Mouse (Mus musculus): ENCODE measurements at regions not wholly inside any gene's neighbourhood (a gene's known extent, or its start where the extent isn't known, plus 50 kb on each side); places are given as distances from the start of the nearest gene placed in this dataset.

DNA sequence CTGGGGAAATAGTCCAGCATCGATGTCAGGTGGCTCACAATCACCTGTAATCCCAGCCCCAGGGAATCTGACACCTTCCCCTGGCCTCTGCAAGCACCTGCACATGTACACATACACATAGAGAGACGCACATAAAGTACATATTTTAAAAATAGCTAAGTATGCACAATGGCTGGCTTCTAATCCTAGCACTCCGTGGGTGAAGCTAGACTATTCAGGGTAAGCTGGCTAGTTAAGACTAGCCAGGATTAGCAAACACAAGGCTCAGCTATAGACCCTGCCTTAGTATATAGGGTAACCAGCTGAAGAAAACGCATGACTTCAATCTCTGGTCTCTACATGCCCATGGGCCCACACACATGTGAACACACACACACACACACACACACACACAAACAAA, 274.6 kb downstream of the Pdcd6ip start:
- DNase-seq (ENCODE audit: low spot score), result no peak
- H3K4me1 ChIP-seq, result no peaks in the 10 kb centered on the region
- H3K36me3 ChIP-seq, result no peaks in the 10 kb centered on the region
- no peak overlapping the region for H3K27ac ChIP-seq
- 91% methylated on average over 4 of the region's 4 CpGs for WGBS
- no peak overlapping the region for H3K4me3 ChIP-seq
- H3K27me3 ChIP-seq (ENCODE audit: low read depth, poor library complexity, severe bottlenecking), result no peaks in the 10 kb centered on the region
- H3K9me3 ChIP-seq (replicated peaks), result no peaks in the 10 kb centered on the region

DNA sequence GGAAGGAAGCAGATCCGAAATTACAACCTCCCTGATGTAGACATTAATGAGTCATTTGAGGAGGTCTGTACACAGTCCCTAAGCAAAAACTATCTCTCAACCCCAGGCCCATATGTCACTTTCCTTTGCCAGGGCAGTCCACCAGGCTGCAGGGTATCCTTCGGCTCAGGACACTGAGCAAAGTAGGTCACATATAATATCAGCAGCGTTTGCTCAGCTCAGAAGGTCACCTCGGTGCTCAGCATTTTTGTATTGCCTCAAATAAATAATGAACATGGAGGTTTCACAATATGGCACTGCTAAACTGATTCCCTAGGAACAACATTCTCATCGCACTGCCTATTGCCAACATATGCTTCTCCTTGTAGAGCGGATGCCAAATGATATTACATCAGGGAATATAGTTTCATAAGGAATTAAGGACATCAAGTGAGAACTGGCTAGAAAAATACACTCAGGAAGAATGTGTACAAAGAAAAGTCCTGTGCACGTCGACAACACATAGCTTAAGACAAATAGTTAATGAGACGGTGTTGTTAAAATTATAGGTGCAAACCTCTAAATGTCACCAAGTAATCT, 275.4 kb downstream of the Pdcd6ip start:
- no peak for DNase-seq (ENCODE audit: low spot score)
- Histone ChIP-seq H3K27ac (no peak overlapping the region), H3K4me1 (no peaks in the 10 kb centered on the region), H3K36me3 (no peaks in the 10 kb centered on the region), H3K9me3 (replicated peaks) (no peaks in the 10 kb centered on the region), H3K27me3 (ENCODE audit: low read depth, poor library complexity, severe bottlenecking) (no peaks in the 10 kb centered on the region), H3K4me3 (no peak overlapping the region)
- WGBS, result 91% methylated on average over 9 of the region's 9 CpGs

DNA sequence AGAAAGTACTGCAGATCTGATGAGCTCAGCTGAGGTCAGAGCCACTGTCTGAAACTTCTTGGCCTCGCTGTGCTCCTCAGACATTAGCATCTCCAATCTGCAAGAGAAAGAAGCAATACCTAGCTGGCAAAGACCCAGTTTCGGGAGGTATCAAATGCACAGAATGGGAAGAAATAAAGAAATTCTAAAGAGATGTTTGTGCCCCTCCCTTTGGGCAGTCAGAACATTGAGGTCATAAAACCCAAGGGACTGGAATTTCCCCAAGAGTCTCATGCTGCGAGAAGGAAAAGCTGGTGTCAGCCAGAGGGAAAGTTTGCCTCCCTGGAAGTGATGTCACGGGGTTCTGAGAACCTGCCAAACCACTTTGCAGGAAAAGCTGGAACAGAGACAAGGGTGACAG, 277.6 kb downstream of the Pdcd6ip start:
- H3K27me3 ChIP-seq (ENCODE audit: low read depth, poor library complexity, severe bottlenecking), result no peaks in the 10 kb centered on the region
- no peaks in the 10 kb centered on the region for H3K36me3 ChIP-seq
- DNase-seq (ENCODE audit: low spot score), result no peak
- no peaks in the 10 kb centered on the region for H3K4me1 ChIP-seq
- no peak overlapping the region for H3K4me3 ChIP-seq
- no peak overlapping the region for H3K27ac ChIP-seq
- 83% methylated on average over 4 of the region's 4 CpGs for WGBS
- no peaks in the 10 kb centered on the region for H3K9me3 ChIP-seq (replicated peaks)

DNA sequence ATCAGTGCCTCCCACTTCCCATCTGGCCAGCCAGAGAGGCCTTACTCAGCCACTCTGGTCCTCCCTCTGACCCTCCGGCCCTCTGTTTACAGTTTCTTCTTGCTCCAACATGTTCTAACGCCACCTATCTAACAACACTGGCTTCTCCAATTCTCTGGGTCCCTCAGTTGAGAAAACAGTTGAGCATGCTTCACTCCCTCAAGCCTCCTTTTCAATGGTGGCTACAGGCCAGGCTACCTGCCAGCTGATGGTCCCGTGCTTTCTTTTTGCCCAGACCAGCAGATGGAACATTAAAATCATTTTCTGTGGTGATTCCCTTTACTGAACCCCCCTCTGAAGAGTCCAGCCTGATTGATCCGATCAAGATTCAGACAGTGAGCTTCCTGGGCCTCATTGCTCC, 280.8 kb downstream of the Pdcd6ip start:
- no peaks in the 10 kb centered on the region for H3K36me3 ChIP-seq
- H3K9me3 ChIP-seq (replicated peaks), result no peaks in the 10 kb centered on the region
- no peaks in the 10 kb centered on the region for H3K4me1 ChIP-seq
- H3K27ac ChIP-seq, result no peak overlapping the region
- no peak overlapping the region for H3K4me3 ChIP-seq
- no peaks in the 10 kb centered on the region for H3K27me3 ChIP-seq (ENCODE audit: low read depth, poor library complexity, severe bottlenecking)
- DNase-seq (ENCODE audit: low spot score), result no peak
- 78% methylated on average over 4 of the region's 4 CpGs for WGBS

DNA sequence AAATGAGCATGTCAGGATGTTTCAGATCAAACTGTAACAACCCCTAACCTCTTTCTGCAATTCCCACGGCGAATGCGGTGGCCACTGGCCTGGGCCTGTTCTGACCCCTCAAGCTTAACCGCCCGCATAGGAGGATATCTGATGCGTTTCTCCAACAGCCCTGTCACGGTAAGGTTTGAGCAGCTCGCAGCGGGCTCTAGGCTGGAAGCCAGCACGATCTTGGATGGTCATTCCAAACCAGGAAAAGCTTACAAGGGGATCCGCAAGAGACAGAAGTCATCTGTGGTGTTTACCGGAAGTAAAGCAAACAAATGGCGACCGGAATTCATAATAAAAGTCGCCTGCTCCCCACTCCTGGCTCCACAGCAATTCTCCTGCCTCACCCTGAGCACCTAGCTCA, 281.7 kb downstream of the Pdcd6ip start:
- Histone ChIP-seq H3K27me3 (ENCODE audit: low read depth, poor library complexity, severe bottlenecking) (no peaks in the 10 kb centered on the region), H3K36me3 (no peaks in the 10 kb centered on the region), H3K4me3 (no peak overlapping the region), H3K9me3 (replicated peaks) (no peaks in the 10 kb centered on the region), H3K27ac (no peak overlapping the region), H3K4me1 (no peaks in the 10 kb centered on the region)
- DNase-seq (ENCODE audit: low spot score), result no peak
- 94% methylated on average over 15 of the region's 15 CpGs for WGBS

DNA sequence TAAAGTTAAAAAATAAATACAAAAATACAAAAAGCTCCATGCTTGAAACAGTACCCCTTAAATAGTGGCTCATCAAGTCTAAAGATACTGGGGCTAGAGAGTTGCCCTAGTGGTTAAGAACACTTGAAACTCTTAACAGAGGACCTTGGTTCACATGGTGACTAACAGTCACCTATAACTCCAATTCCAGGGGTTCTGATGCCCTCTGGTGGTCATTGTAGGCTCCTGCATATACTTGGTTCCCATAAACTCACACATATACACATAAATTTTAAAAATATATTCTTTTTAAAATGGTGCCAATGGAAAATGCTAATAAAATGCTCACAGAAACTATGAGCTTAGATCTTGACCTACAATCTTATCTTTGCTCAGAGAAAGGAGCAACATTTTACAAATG, 286.4 kb downstream of the Pdcd6ip start:
- Histone ChIP-seq H3K4me1 (no peaks in the 10 kb centered on the region), H3K27me3 (ENCODE audit: low read depth, poor library complexity, severe bottlenecking) (no peaks in the 10 kb centered on the region), H3K9me3 (replicated peaks) (no peaks in the 10 kb centered on the region), H3K27ac (no peak overlapping the region), H3K36me3 (no peaks in the 10 kb centered on the region), H3K4me3 (no peak overlapping the region)
- no peak for DNase-seq (ENCODE audit: low spot score)

DNA sequence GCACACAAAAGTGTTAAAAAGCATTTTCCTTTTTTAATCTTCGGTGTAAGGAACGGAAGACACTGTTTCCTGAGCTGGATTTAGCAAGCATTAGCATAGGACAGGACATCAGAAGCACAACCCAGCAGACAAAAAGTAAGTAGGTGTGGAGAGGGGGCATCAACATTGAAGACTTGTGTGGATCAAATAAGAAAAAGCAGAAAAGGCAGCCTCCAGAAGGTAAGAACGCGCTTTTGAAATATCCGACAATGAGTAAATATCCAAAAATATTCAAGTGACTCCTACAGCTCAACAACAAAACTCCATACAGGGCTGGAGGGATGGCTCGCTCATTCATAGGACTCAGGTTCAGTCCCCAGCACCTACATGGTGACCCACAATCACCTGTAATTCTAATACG, 286.9 kb downstream of the Pdcd6ip start:
- no peak for DNase-seq (ENCODE audit: low spot score)
- no peaks in the 10 kb centered on the region for H3K36me3 ChIP-seq
- no peak overlapping the region for H3K4me3 ChIP-seq
- no peaks in the 10 kb centered on the region for H3K9me3 ChIP-seq (replicated peaks)
- WGBS, result 98% methylated on average over 7 of the region's 7 CpGs
- H3K27ac ChIP-seq, result no peak overlapping the region
- no peaks in the 10 kb centered on the region for H3K4me1 ChIP-seq
- no peaks in the 10 kb centered on the region for H3K27me3 ChIP-seq (ENCODE audit: low read depth, poor library complexity, severe bottlenecking)

DNA sequence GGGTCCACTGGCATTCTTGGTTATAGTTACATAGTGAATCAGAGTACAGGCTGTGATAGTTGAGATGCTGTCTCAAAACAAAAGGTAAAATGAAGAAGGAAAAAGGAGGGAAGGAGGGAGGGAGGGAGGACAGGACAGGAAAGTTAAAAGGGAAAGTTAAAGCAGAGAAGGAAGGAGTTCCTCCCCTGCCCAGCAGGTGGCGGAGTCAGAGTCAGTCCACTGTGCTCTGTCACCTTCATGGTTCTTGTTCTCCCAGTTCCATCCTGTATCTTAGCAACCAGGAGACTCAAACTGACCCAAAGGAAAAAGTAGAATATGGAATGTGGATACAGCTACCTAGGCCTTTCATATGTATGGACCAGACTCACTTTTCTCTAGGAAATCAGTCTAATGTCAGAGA, 288.3 kb downstream of the Pdcd6ip start:
- no peak overlapping the region for H3K27ac ChIP-seq
- no peaks in the 10 kb centered on the region for H3K36me3 ChIP-seq
- WGBS, result 92% methylated on average over 1 of the region's 1 CpGs
- H3K9me3 ChIP-seq (replicated peaks), result no peaks in the 10 kb centered on the region
- H3K4me1 ChIP-seq, result 0 out of 2 replicates have a peak, but pooled peaks cover 3% of the 10 kb centered on the region
- DNase-seq (ENCODE audit: low spot score), result no peak
- no peak overlapping the region for H3K4me3 ChIP-seq
- H3K27me3 ChIP-seq (ENCODE audit: low read depth, poor library complexity, severe bottlenecking), result no peaks in the 10 kb centered on the region

DNA sequence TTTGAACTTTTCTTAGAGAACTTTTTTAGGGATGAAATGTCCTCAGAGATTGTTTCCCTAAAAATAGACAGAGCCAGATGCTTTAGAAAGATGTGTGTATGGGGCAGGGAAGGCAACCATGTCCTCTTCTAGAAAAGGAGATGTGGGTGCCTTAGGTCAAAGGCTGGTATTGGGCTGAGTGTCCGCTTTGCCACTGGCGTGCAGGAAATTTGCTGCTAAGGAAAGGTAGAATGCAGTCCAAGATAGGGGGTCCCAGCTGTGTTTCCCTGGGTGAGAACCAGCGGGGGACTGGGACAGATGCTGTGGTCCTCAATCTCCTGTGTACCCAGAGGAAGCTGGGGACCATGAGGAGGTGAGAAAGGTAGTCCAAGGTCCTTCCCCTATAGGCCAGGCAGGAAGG, 291.0 kb downstream of the Pdcd6ip start:
- H3K4me3 ChIP-seq, result no peak overlapping the region
- 97% methylated on average over 3 of the region's 3 CpGs for WGBS

DNA sequence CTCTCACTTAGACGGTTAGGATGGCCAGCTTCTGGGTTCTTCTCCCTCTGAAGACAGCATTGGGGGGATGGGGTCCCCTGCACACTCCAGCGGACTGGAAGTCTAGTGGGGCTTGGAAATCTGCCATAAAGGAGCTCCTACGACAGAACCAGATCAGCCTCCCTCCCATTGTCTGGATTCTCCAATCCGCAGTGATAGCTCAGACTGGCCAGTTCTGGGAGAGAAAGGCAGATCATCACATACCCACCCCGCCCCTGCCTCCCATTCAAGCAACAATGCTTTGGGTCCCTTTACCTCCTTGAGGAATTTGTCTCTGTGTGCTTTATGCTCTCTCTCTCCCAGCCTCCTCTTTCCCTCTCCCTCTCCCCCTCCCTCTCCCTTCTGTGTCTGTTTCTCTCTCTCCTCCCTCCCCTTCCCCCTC, 292.5 kb downstream of the Pdcd6ip start:
- Histone ChIP-seq H3K36me3 (no peaks in the 10 kb centered on the region), H3K4me3 (no peak overlapping the region), H3K9me3 (replicated peaks) (no peaks in the 10 kb centered on the region), H3K4me1 (0 out of 2 replicates have a peak, but pooled peaks cover 3% of the 10 kb centered on the region), H3K27me3 (ENCODE audit: low read depth, poor library complexity, severe bottlenecking) (no peaks in the 10 kb centered on the region), H3K27ac (no peak overlapping the region)
- 77% methylated on average over 5 of the region's 5 CpGs for WGBS
- no peak for DNase-seq (ENCODE audit: low spot score)

More for the DNA sequence above, 291.0 kb downstream of the Pdcd6ip start:
- no peak for DNase-seq (ENCODE audit: low spot score)
- H3K27ac ChIP-seq, result no peak overlapping the region
- no peaks in the 10 kb centered on the region for H3K36me3 ChIP-seq
- no peaks in the 10 kb centered on the region for H3K9me3 ChIP-seq (replicated peaks)
- H3K27me3 ChIP-seq (ENCODE audit: low read depth, poor library complexity, severe bottlenecking), result no peaks in the 10 kb centered on the region
- H3K4me1 ChIP-seq, result 0 out of 2 replicates have a peak, but pooled peaks cover 3% of the 10 kb centered on the region

DNA sequence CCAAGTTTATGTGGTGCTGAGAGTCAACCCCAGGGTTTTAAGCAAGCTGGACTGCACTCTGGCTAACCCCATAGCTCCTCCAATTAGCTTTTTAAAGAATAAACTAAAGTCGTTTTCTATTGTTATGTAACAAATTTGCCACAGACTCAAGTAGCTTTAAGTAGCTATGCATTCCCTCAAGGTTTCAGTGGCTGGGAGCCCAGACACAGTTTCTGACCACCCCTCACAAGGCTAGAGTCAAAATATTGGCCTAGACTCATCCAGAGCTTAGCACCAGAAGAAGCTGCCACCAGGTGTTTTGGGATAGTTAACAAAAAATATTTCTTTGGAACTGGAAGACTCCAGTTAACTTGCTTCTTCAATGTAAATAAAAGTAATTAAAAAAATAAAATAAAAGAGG, 293.4 kb downstream of the Pdcd6ip start:
- WGBS, result 69% methylated on average over 1 of the region's 1 CpGs
- 0 out of 2 replicates have a peak, but pooled peaks cover 3% of the 10 kb centered on the region for H3K4me1 ChIP-seq
- H3K27me3 ChIP-seq (ENCODE audit: low read depth, poor library complexity, severe bottlenecking), result no peaks in the 10 kb centered on the region
- no peak overlapping the region for H3K4me3 ChIP-seq
- no peaks in the 10 kb centered on the region for H3K36me3 ChIP-seq
- H3K27ac ChIP-seq, result no peak overlapping the region
- no peak for DNase-seq (ENCODE audit: low spot score)
- no peaks in the 10 kb centered on the region for H3K9me3 ChIP-seq (replicated peaks)

DNA sequence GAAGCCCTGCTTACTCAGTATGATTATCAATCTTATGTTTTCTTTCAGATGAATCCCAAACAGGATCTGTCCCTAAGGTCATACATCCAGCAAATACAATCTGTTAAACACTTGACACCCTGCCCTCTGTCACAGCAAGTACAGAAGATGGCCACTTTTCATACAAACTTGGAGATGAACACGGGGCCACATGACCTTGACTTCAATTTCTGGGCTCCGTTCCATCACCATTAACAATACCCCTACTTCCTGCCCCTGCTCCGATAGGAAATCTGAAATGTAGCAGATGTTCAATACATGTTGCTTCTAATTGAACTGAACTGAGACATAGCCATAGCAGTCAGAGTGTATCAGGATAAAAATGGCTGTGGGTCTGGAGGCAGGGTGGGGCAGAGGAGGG, 294.2 kb downstream of the Pdcd6ip start:
- Histone ChIP-seq H3K4me1 (0 out of 2 replicates have a peak, but pooled peaks cover 3% of the 10 kb centered on the region), H3K9me3 (replicated peaks) (no peaks in the 10 kb centered on the region), H3K4me3 (no peak overlapping the region), H3K36me3 (no peaks in the 10 kb centered on the region), H3K27ac (no peak overlapping the region), H3K27me3 (ENCODE audit: low read depth, poor library complexity, severe bottlenecking) (no peaks in the 10 kb centered on the region)
- DNase-seq (ENCODE audit: low spot score), result no peak
- WGBS, result 88% methylated on average over 3 of the region's 3 CpGs

DNA sequence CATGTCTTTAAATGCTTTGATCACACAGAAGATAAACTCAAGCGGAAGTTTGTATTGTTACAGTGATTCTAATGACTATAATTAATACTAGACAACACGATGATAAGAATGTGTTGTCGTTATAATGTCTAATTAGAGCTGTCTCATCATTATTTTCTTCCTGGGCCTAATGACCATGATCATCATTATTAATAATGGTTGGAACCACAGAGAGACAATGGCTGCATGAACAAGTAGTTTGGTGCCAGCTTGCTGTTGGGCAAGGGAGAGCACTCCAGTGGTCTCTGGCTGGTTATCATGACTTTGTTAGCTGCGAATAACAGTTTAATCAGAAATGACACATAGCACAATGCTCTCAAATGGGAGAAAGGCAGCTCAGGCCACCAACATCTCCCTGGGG, 296.4 kb downstream of the Pdcd6ip start:
- WGBS, result 89% methylated on average over 4 of the region's 4 CpGs

DNA sequence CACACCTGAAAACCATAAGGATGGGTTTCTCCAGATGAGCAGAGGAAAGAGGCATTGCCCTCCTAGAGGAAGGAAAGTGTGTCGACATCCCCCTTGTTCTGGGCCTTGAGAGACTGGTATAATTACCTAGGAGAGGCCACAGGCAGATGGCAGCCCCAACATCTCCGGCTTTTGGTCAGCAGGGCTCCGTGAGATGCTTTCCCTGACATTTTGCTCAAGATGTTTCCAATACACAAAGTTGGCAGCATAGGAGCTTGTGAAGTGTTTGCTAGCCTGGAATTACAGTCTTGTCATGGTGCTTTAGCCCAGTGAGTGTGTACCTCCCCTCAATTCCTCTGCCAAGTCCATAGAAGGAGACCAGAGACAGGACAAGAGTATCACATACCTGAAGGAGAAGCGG, 299.5 kb downstream of the Pdcd6ip start:
- Histone ChIP-seq H3K9me3 (replicated peaks) (no peaks in the 10 kb centered on the region), H3K36me3 (no peaks in the 10 kb centered on the region), H3K27me3 (ENCODE audit: low read depth, poor library complexity, severe bottlenecking) (no peaks in the 10 kb centered on the region), H3K4me1 (no peaks in the 10 kb centered on the region), H3K27ac (no peak overlapping the region), H3K4me3 (no peak overlapping the region)
- no peak for DNase-seq (ENCODE audit: low spot score)
- 89% methylated on average over 4 of the region's 4 CpGs for WGBS

More for the DNA sequence above, 296.4 kb downstream of the Pdcd6ip start:
- Histone ChIP-seq H3K27me3 (ENCODE audit: low read depth, poor library complexity, severe bottlenecking) (no peaks in the 10 kb centered on the region), H3K27ac (no peak overlapping the region), H3K36me3 (no peaks in the 10 kb centered on the region), H3K4me3 (no peak overlapping the region), H3K9me3 (replicated peaks) (no peaks in the 10 kb centered on the region), H3K4me1 (0 out of 2 replicates have a peak, but pooled peaks cover 3% of the 10 kb centered on the region)
- DNase-seq (ENCODE audit: low spot score), result no peak

All from limb, embryonic 10.5 days (tissue).